Mouse (Mus musculus) embryonic facial prominence, embryonic 10.5 days (tissue): ENCODE data around the gene Tenm2. TPM values are rescaled to one million over a fixed set of nuclear protein-coding genes. Genes with fewer than 3 reads are reported as not detected.

ENCODE experiments used
- DNase-seq: peaks from one replicate; pipeline ENCODE4 v3.0.0-alpha.2; 2017; ENCODE audit warnings: low spot score
- H3K27ac ChIP-seq: fragments of 300-500 bp; sonication (generic); replicated peaks from 2 replicates; pipeline ENCODE4 v1.5.1; 2016; ENCODE audit warnings: mild to moderate bottlenecking
- H3K27me3 ChIP-seq: fragments of 300-500 bp; sonication (generic); replicated peaks from 2 replicates; pipeline ENCODE4 v1.6.1; 2016; ENCODE audit warnings: low read depth, mild to moderate bottlenecking; ENCODE audit not compliant: poor library complexity, severe bottlenecking
- H3K36me3 ChIP-seq: fragments of 300-500 bp; sonication (generic); replicated peaks from 2 replicates; pipeline ENCODE4 v1.6.1; 2016; ENCODE audit warnings: mild to moderate bottlenecking, moderate library complexity
- H3K4me1 ChIP-seq: fragments of 300-500 bp; sonication (generic); 2 replicates; pipeline ENCODE4 v1.6.1; 2016
- H3K4me3 ChIP-seq: fragments of 300-500 bp; sonication (generic); 2 replicates; pipeline ENCODE4 v1.5.1; 2016; ENCODE audit warnings: mild to moderate bottlenecking, moderate library complexity
- H3K9me3 ChIP-seq: fragments of 300-500 bp; sonication (generic); 2 replicates; pipeline ENCODE4 v1.6.1; 2016; ENCODE audit warnings: mild to moderate bottlenecking
- WGBS: fragments of 180-500 bp; shearing (Covaris S2); methylation state at CpG from one replicate; pipeline ENCODE4 v1.1.7; 2016; 5-methylcytosine and 5-hydroxymethylcytosine counted together
- polyA plus RNA-seq: library from polyadenylated mRNA; unstranded; fragments of >200 nt; fragmentation: Nextera tagmentation; extraction: Ambion mirVana; gene quantifications from 2 replicates; pipeline ENCODE4 v1.2.1, GENCODE M21; 2016

The Tenm2 gene
- polyA plus RNA-seq, 1 experiment from 2014 or later = 1.8 TPM

GRCm38 (mm10) chr11:35977096-35977495 is 1258.7 kb downstream of the Tenm2 start:
- Histone ChIP-seq H3K36me3 (no peaks in the 10 kb centered on the region), H3K4me3 (peak overlapping the region; percentile 16; the same call in 1 of the 2 replicates), H3K27me3 (peaks cover 54% of the 10 kb centered on the region), H3K27ac (peak overlapping the region; percentile 40; the same call in 1 of the 2 replicates), H3K4me1 (peaks cover 60% of the 10 kb centered on the region), H3K9me3 (no peaks in the 10 kb centered on the region)
- WGBS = 48% methylated on average over 6 of the region's 6 CpGs
- no peak for DNase-seq

GRCm38 (mm10) chr11:35976482-35976881 is 1259.3 kb downstream of the Tenm2 start:
- Histone ChIP-seq H3K4me3 (no peak overlapping the region; the same call in 1 of the 2 replicates), H3K36me3 (no peaks in the 10 kb centered on the region), H3K4me1 (peaks cover 64% of the 10 kb centered on the region), H3K9me3 (no peaks in the 10 kb centered on the region), H3K27ac (0 out of 2 replicates have a peak overlapping the region, but pooled peaks have one; percentile 35), H3K27me3 (peaks cover 47% of the 10 kb centered on the region)
- 28% methylated on average over 6 of the region's 6 CpGs for WGBS
- peak; percentile 29 for DNase-seq

- WGBS = 84% methylated on average over 6 of the region's 6 CpGs
- no peaks in the 10 kb centered on the region for H3K36me3 ChIP-seq
- peaks cover 56% of the 10 kb centered on the region for H3K4me1 ChIP-seq
- H3K9me3 ChIP-seq = no peaks in the 10 kb centered on the region
- H3K27ac ChIP-seq = no peak overlapping the region
- DNase-seq = no peak
- no peak overlapping the region for H3K4me3 ChIP-seq
- peaks cover 34% of the 10 kb centered on the region for H3K27me3 ChIP-seq
Observed at GRCm38 (mm10) chr11:35974632-35975450, 1260.9 kb downstream of the Tenm2 start.

GRCm38 (mm10) chr11:35973135-35973534 is 1262.6 kb downstream of the Tenm2 start:
- Histone ChIP-seq H3K27ac (peak overlapping the region; percentile 61), H3K36me3 (peaks cover 1% of the 10 kb centered on the region; the same call in 1 of the 2 replicates), H3K9me3 (no peaks in the 10 kb centered on the region), H3K4me3 (no peak overlapping the region), H3K4me1 (peaks cover 39% of the 10 kb centered on the region), H3K27me3 (peaks cover 17% of the 10 kb centered on the region)
- no peak for DNase-seq
- WGBS = 27% methylated on average over 7 of the region's 7 CpGs

- peaks cover 8% of the 10 kb centered on the region; the same call in 1 of the 2 replicates for H3K36me3 ChIP-seq
- WGBS = 7% methylated on average over 6 of the region's 6 CpGs
- H3K4me1 ChIP-seq = peaks cover 38% of the 10 kb centered on the region
- no peak for DNase-seq
- no peak overlapping the region for H3K4me3 ChIP-seq
- peak overlapping the region; percentile 19; the same call in 1 of the 2 replicates for H3K27ac ChIP-seq
- peaks cover 11% of the 10 kb centered on the region for H3K27me3 ChIP-seq
- no peaks in the 10 kb centered on the region for H3K9me3 ChIP-seq
Observed at GRCm38 (mm10) chr11:35972270-35972931, 1263.4 kb downstream of the Tenm2 start.

GRCm38 (mm10) chr11:35970806-35971705 is 1264.7 kb downstream of the Tenm2 start:
- peaks cover 25% of the 10 kb centered on the region for H3K4me1 ChIP-seq
- no peak overlapping the region for H3K27ac ChIP-seq

GRCm38 (mm10) chr11:35968291-35968690 is 1267.5 kb downstream of the Tenm2 start:
- Histone ChIP-seq H3K36me3 (peaks cover 8% of the 10 kb centered on the region; the same call in 1 of the 2 replicates), H3K4me3 (no peak overlapping the region), H3K27me3 (no peaks in the 10 kb centered on the region), H3K9me3 (no peaks in the 10 kb centered on the region), H3K4me1 (peaks cover 24% of the 10 kb centered on the region), H3K27ac (no peak overlapping the region)
- 91% methylated on average over 10 of the region's 10 CpGs for WGBS
- no peak for DNase-seq

More at GRCm38 (mm10) chr11:35970806-35971705, 1264.7 kb downstream of the Tenm2 start:
- WGBS = 91% methylated on average over 19 of the region's 19 CpGs
- Histone ChIP-seq H3K27me3 (no peaks in the 10 kb centered on the region), H3K9me3 (no peaks in the 10 kb centered on the region), H3K4me3 (no peak overlapping the region), H3K36me3 (peaks cover 8% of the 10 kb centered on the region; the same call in 1 of the 2 replicates)
- no peak for DNase-seq

- peaks cover 8% of the 10 kb centered on the region; the same call in 1 of the 2 replicates for H3K36me3 ChIP-seq
- H3K4me1 ChIP-seq = peaks cover 19% of the 10 kb centered on the region
- no peak for DNase-seq
- H3K4me3 ChIP-seq = no peak overlapping the region
- no peaks in the 10 kb centered on the region for H3K27me3 ChIP-seq
- H3K9me3 ChIP-seq = no peaks in the 10 kb centered on the region
- WGBS = 82% methylated on average over 9 of the region's 9 CpGs
- H3K27ac ChIP-seq = no peak overlapping the region
Observed at GRCm38 (mm10) chr11:35963981-35964549, 1271.7 kb downstream of the Tenm2 start.

GRCm38 (mm10) chr11:35963554-35963953 is 1272.2 kb downstream of the Tenm2 start:
- H3K4me3 ChIP-seq = no peak overlapping the region
- peaks cover 19% of the 10 kb centered on the region for H3K4me1 ChIP-seq
- no peak overlapping the region for H3K27ac ChIP-seq
- no peaks in the 10 kb centered on the region for H3K27me3 ChIP-seq
- peaks cover 8% of the 10 kb centered on the region; the same call in 1 of the 2 replicates for H3K36me3 ChIP-seq
- WGBS = 39% methylated on average over 2 of the region's 2 CpGs
- no peak for DNase-seq
- no peaks in the 10 kb centered on the region for H3K9me3 ChIP-seq

GRCm38 (mm10) chr11:35962431-35962830 is 1273.3 kb downstream of the Tenm2 start:
- WGBS = 95% methylated on average over 2 of the region's 2 CpGs
- Histone ChIP-seq H3K9me3 (no peaks in the 10 kb centered on the region), H3K36me3 (peaks cover under 1% of the 10 kb centered on the region; the same call in 1 of the 2 replicates), H3K4me1 (peaks cover 19% of the 10 kb centered on the region), H3K4me3 (no peak overlapping the region), H3K27me3 (no peaks in the 10 kb centered on the region), H3K27ac (no peak overlapping the region)
- no peak for DNase-seq

GRCm38 (mm10) chr11:35959270-35959669 is 1276.5 kb downstream of the Tenm2 start:
- no peaks in the 10 kb centered on the region for H3K27me3 ChIP-seq
- no peak overlapping the region for H3K4me3 ChIP-seq
- no peak overlapping the region for H3K27ac ChIP-seq
- 90% methylated on average over 3 of the region's 3 CpGs for WGBS
- H3K4me1 ChIP-seq = peaks cover 32% of the 10 kb centered on the region
- no peaks in the 10 kb centered on the region for H3K36me3 ChIP-seq
- H3K9me3 ChIP-seq = no peaks in the 10 kb centered on the region
- DNase-seq = no peak
